Mouse (Mus musculus): ENCODE measurements around the gene Bhlha15. TPM values are rescaled to one million over a fixed set of nuclear protein-coding genes. Genes with fewer than 3 reads are reported as not detected.

The Bhlha15 gene
- polyA plus RNA-seq, 1 experiment from 2014 or later, result 0.28 TPM

DNA sequence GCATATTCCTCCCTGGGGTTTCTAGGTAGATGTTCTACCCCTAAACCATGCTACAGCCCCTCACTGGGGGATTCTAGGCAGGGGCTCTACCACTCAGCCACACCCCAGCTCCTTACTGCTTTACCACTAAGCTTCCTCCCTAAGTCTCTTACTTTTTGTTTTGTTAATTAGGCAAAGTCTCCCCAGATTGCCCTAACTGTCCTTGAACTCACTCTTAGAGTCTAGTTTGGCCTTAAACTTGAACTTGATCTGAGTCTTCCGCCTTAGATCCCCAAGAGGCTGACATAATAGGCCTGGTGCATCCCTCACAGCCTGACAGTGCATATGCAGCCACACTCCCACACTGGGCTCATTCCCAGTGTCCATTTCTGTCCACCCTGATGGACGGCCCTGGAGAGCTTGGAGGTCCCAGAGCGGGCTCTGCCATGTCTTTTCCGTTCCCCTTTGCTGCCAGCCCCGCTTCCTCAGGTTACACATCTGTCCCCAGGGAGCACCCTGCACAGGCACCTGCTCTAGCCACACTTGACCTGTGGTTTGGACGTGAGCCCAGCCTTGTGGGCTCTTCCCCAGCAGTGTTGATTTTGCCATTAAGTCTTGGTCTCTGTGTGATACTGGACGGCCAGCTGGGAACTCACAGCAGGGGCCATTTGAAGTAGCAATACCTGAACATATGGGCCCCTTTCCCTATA lies 6.3 kb upstream of the Bhlha15 start:
- Histone ChIP-seq H3K36me3 (ENCODE audit: control insufficient read depth, insufficient read depth, low read length) (peaks cover 9% of the 10 kb centered on the region; the same call in 1 of the 2 replicates), H3K9ac (ENCODE audit: low read depth, low read length) (no peak overlapping the region), H3K9me3 (ENCODE audit: control insufficient read depth, low read length) (no peaks in the 10 kb centered on the region), H3K4me1 (ENCODE audit: control insufficient read depth, insufficient read depth, low read length) (no peaks in the 10 kb centered on the region), H3K4me2 (replicated peaks; ENCODE audit: low read depth, low read length) (no peak overlapping the region), H3K4me3 (ENCODE audit: low read length) (no peak overlapping the region), H3K27me3 (ENCODE audit: control insufficient read depth, insufficient read depth, low read length) (no peaks in the 10 kb centered on the region), H3K27ac (ENCODE audit: low read depth, low read length) (0 out of 2 replicates have a peak overlapping the region, but pooled peaks have one; percentile 32)
- 40% methylated on average over 7 of the region's 7 CpGs for WGBS
- peak; percentile 51; the same call in 1 of the 2 replicates for ATAC-seq (ENCODE audit: low FRiP score, low TSS enrichment)

DNA sequence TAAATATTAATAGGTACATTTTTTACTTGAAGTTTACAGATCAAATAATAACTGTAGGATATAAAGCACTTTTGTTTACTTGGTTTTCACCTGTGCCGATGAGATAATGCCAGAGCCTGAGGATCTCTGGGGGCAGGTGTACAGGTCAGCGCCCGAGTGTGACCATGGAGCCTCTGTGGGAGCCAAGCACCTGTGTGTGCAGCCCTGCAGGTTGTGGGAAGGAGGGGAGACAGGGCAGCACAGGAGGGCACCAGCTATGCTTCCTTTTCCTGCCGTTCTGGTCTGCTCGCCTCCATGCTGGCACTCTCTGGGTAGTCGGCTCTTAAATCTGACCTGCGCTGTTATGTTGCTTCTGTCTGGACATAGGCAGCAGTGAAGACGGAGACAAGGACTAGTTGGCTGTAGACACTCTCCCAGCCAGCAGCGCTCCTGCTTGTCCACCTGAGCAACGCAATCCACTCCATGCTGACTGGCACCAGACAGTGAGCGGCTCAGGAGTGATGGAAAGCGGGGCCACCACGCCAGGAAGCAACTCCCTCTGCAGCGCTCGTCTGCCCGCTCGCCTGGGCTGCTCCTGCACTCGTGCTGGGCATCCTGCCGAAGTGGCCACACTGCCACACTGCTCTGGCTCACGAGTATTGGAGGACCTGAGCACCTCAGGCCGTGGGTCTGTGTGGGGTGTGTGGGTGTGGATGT lies 5.6 kb upstream of the Bhlha15 start:
- Histone ChIP-seq H3K4me3 (ENCODE audit: low read length) (no peak overlapping the region), H3K9me3 (ENCODE audit: control insufficient read depth, low read length) (no peaks in the 10 kb centered on the region), H3K27me3 (ENCODE audit: control insufficient read depth, insufficient read depth, low read length) (no peaks in the 10 kb centered on the region), H3K36me3 (ENCODE audit: control insufficient read depth, insufficient read depth, low read length) (peaks cover 7% of the 10 kb centered on the region; the same call in 1 of the 2 replicates), H3K4me2 (replicated peaks; ENCODE audit: low read depth, low read length) (no peak overlapping the region), H3K27ac (ENCODE audit: low read depth, low read length) (no peak overlapping the region), H3K4me1 (ENCODE audit: control insufficient read depth, insufficient read depth, low read length) (no peaks in the 10 kb centered on the region), H3K9ac (ENCODE audit: low read depth, low read length) (no peak overlapping the region)
- WGBS, result 85% methylated on average over 21 of the region's 21 CpGs
- no peak for ATAC-seq (ENCODE audit: low FRiP score, low TSS enrichment)

- no peak for ATAC-seq (ENCODE audit: low FRiP score, low TSS enrichment)
- WGBS, result 79% methylated on average over 6 of the region's 6 CpGs
- Histone ChIP-seq H3K27me3 (ENCODE audit: control insufficient read depth, insufficient read depth, low read length) (no peaks in the 10 kb centered on the region), H3K27ac (ENCODE audit: low read depth, low read length) (no peak overlapping the region), H3K36me3 (ENCODE audit: control insufficient read depth, insufficient read depth, low read length) (peaks cover 6% of the 10 kb centered on the region; the same call in 1 of the 2 replicates), H3K9ac (ENCODE audit: low read depth, low read length) (no peak overlapping the region), H3K4me3 (ENCODE audit: low read length) (no peak overlapping the region), H3K4me2 (replicated peaks; ENCODE audit: low read depth, low read length) (no peak overlapping the region), H3K9me3 (ENCODE audit: control insufficient read depth, low read length) (no peaks in the 10 kb centered on the region), H3K4me1 (ENCODE audit: control insufficient read depth, insufficient read depth, low read length) (peaks cover 6% of the 10 kb centered on the region; the same call in 1 of the 2 replicates)
Measured at GRCm38 (mm10) chr5:144188422-144188821, 1.7 kb upstream of the Bhlha15 start.

DNA sequence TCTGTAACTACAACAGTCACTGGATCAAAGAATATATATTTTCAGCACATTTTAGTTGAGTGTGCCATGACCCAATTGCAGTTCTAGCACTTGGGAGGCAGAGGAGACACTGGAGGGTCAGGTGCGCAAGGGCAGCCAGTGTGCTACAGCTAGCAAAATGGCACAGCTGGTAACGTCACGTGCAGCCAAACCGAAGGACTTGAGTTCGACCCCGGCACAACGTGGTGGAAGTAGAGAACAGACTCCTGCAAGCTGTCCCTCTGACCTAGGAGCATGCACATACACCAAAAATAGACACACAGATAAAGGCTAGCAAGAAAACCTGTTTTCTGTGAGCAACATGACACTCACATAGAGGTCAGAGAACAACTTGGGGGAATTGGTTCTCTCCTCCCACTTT lies 759 bp upstream of the Bhlha15 start:
- no peak overlapping the region for H3K9ac ChIP-seq (ENCODE audit: low read depth, low read length)
- H3K27me3 ChIP-seq (ENCODE audit: control insufficient read depth, insufficient read depth, low read length), result no peaks in the 10 kb centered on the region
- ATAC-seq (ENCODE audit: low FRiP score, low TSS enrichment), result no peak
- H3K4me2 ChIP-seq (replicated peaks; ENCODE audit: low read depth, low read length), result no peak overlapping the region
- peaks cover 6% of the 10 kb centered on the region; the same call in 1 of the 2 replicates for H3K4me1 ChIP-seq (ENCODE audit: control insufficient read depth, insufficient read depth, low read length)
- 75% methylated on average over 7 of the region's 7 CpGs for WGBS
- H3K36me3 ChIP-seq (ENCODE audit: control insufficient read depth, insufficient read depth, low read length), result peaks cover 6% of the 10 kb centered on the region; the same call in 1 of the 2 replicates
- H3K27ac ChIP-seq (ENCODE audit: low read depth, low read length), result no peak overlapping the region
- H3K4me3 ChIP-seq (ENCODE audit: low read length), result no peak overlapping the region
- H3K9me3 ChIP-seq (ENCODE audit: control insufficient read depth, low read length), result no peaks in the 10 kb centered on the region

- Histone ChIP-seq H3K36me3 (ENCODE audit: control insufficient read depth, insufficient read depth, low read length) (0 out of 2 replicates have a peak, but pooled peaks cover under 1% of the 10 kb centered on the region), H3K27ac (ENCODE audit: low read depth, low read length) (no peak overlapping the region), H3K4me1 (ENCODE audit: control insufficient read depth, insufficient read depth, low read length) (peaks cover 6% of the 10 kb centered on the region; the same call in 1 of the 2 replicates), H3K9me3 (ENCODE audit: control insufficient read depth, low read length) (no peaks in the 10 kb centered on the region), H3K4me3 (ENCODE audit: low read length) (no peak overlapping the region), H3K9ac (ENCODE audit: low read depth, low read length) (no peak overlapping the region), H3K4me2 (replicated peaks; ENCODE audit: low read depth, low read length) (no peak overlapping the region), H3K27me3 (ENCODE audit: control insufficient read depth, insufficient read depth, low read length) (no peaks in the 10 kb centered on the region)
- ATAC-seq (ENCODE audit: low FRiP score, low TSS enrichment), result no peak
- WGBS, result 54% methylated on average over 23 of the region's 23 CpGs
Measured at GRCm38 (mm10) chr5:144191026-144191425, 940 bp downstream of the Bhlha15 start.

GRCm38 (mm10) chr5:144192673-144193072 lies 2.6 kb downstream of the Bhlha15 start:
- no peaks in the 10 kb centered on the region; the same call in 1 of the 2 replicates for H3K36me3 ChIP-seq (ENCODE audit: control insufficient read depth, insufficient read depth, low read length)
- 75% methylated on average over 6 of the region's 6 CpGs for WGBS
- H3K9ac ChIP-seq (ENCODE audit: low read depth, low read length), result no peak overlapping the region
- H3K27ac ChIP-seq (ENCODE audit: low read depth, low read length), result no peak overlapping the region
- H3K4me3 ChIP-seq (ENCODE audit: low read length), result no peak overlapping the region
- peaks cover 6% of the 10 kb centered on the region; the same call in 1 of the 2 replicates for H3K4me1 ChIP-seq (ENCODE audit: control insufficient read depth, insufficient read depth, low read length)
- no peak for ATAC-seq (ENCODE audit: low FRiP score, low TSS enrichment)
- no peaks in the 10 kb centered on the region for H3K9me3 ChIP-seq (ENCODE audit: control insufficient read depth, low read length)
- no peaks in the 10 kb centered on the region for H3K27me3 ChIP-seq (ENCODE audit: control insufficient read depth, insufficient read depth, low read length)
- H3K4me2 ChIP-seq (replicated peaks; ENCODE audit: low read depth, low read length), result no peak overlapping the region

DNA sequence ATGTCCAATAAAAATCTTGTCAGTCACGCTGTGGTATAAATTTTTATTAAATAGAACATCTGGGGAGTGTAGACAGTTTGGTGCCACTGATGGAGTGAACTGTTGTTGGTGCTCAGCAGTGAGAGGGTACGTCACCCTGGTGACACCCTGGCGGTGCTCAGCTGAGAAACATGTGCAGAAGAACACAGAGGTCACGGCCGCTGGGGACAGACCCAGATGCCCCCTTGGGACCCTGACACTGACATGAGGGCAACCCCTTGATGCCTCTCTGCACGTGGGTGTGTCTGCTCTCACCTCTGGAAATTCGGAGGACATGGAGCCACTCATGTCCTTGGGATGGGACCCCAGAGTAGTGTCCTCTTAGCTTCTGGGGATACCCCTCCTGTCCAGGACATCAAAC lies 4.3 kb downstream of the Bhlha15 start:
- ATAC-seq (ENCODE audit: low FRiP score, low TSS enrichment), result no peak
- Histone ChIP-seq H3K27me3 (ENCODE audit: control insufficient read depth, insufficient read depth, low read length) (no peaks in the 10 kb centered on the region), H3K9ac (ENCODE audit: low read depth, low read length) (no peak overlapping the region), H3K4me2 (replicated peaks; ENCODE audit: low read depth, low read length) (no peak overlapping the region), H3K4me1 (ENCODE audit: control insufficient read depth, insufficient read depth, low read length) (peaks cover 6% of the 10 kb centered on the region; the same call in 1 of the 2 replicates), H3K27ac (ENCODE audit: low read depth, low read length) (no peak overlapping the region), H3K9me3 (ENCODE audit: control insufficient read depth, low read length) (no peaks in the 10 kb centered on the region), H3K4me3 (ENCODE audit: low read length) (no peak overlapping the region), H3K36me3 (ENCODE audit: control insufficient read depth, insufficient read depth, low read length) (no peaks in the 10 kb centered on the region; the same call in 1 of the 2 replicates)
- 75% methylated on average over 7 of the region's 7 CpGs for WGBS

DNA sequence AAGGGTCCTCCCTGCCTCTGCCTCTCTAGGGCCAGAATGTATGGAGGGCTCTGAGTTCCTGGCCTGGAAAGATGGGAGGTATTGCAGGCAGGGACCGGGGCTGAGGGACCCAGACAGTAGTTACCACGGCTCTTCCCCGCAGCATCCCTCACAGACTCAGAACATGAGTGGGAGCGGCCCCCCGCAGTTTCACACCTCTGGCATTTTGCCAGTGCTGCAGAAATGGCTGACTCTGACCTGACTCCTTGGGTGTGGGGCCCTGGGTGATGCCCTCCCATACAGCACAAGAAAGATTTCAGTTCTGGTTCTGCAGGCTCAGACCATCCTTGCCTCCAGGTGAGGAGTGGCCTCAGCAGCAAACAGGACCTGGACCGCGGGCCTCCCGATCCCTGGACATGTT lies 5.5 kb downstream of the Bhlha15 start:
- no peak overlapping the region for H3K27ac ChIP-seq (ENCODE audit: low read depth, low read length)
- 90% methylated on average over 8 of the region's 8 CpGs for WGBS
- no peak for ATAC-seq (ENCODE audit: low FRiP score, low TSS enrichment)

GRCm38 (mm10) chr5:144200616-144201015 lies 10.5 kb downstream of the Bhlha15 start:
- no peak overlapping the region for H3K27ac ChIP-seq (ENCODE audit: low read depth, low read length)
- no peak overlapping the region for H3K9ac ChIP-seq (ENCODE audit: low read depth, low read length)
- peaks cover 21% of the 10 kb centered on the region for H3K36me3 ChIP-seq (ENCODE audit: control insufficient read depth, insufficient read depth, low read length)
- no peak overlapping the region for H3K4me2 ChIP-seq (replicated peaks; ENCODE audit: low read depth, low read length)
- 84% methylated on average over 11 of the region's 11 CpGs for WGBS
- H3K27me3 ChIP-seq (ENCODE audit: control insufficient read depth, insufficient read depth, low read length), result no peaks in the 10 kb centered on the region
- ATAC-seq (ENCODE audit: low FRiP score, low TSS enrichment), result no peak
- H3K4me3 ChIP-seq (ENCODE audit: low read length), result no peak overlapping the region
- peaks cover 3% of the 10 kb centered on the region; the same call in 1 of the 2 replicates for H3K9me3 ChIP-seq (ENCODE audit: control insufficient read depth, low read length)
- H3K4me1 ChIP-seq (ENCODE audit: control insufficient read depth, insufficient read depth, low read length), result no peaks in the 10 kb centered on the region

More for the DNA sequence above, 5.5 kb downstream of the Bhlha15 start:
- H3K9ac ChIP-seq (ENCODE audit: low read depth, low read length), result no peak overlapping the region
- H3K4me1 ChIP-seq (ENCODE audit: control insufficient read depth, insufficient read depth, low read length), result peaks cover under 1% of the 10 kb centered on the region; the same call in 1 of the 2 replicates
- H3K36me3 ChIP-seq (ENCODE audit: control insufficient read depth, insufficient read depth, low read length), result no peaks in the 10 kb centered on the region; the same call in 1 of the 2 replicates
- H3K4me2 ChIP-seq (replicated peaks; ENCODE audit: low read depth, low read length), result no peak overlapping the region
- no peak overlapping the region for H3K4me3 ChIP-seq (ENCODE audit: low read length)
- no peaks in the 10 kb centered on the region for H3K9me3 ChIP-seq (ENCODE audit: control insufficient read depth, low read length)
- no peaks in the 10 kb centered on the region for H3K27me3 ChIP-seq (ENCODE audit: control insufficient read depth, insufficient read depth, low read length)
